Mouse (Mus musculus) frontal cortex, postnatal 10 days (tissue): Measurements from ENCODE around the gene Tead2.

Experiments used
- DNase-seq, 2 experiments: peaks; one replicate each; pipeline ENCODE4 v3.0.0; 2022; ENCODE audit warnings: low spot score in 2 of 2, mixed read lengths in 1 of 2

Tead2 gene

GRCm38 (mm10) chr7:45257063-45257840 is 41.7 kb downstream of the Tead2 start:
- no peak for DNase-seq

- no peak for DNase-seq
Measured at GRCm38 (mm10) chr7:45259281-45259680, 43.7 kb downstream of the Tead2 start.

DNA sequence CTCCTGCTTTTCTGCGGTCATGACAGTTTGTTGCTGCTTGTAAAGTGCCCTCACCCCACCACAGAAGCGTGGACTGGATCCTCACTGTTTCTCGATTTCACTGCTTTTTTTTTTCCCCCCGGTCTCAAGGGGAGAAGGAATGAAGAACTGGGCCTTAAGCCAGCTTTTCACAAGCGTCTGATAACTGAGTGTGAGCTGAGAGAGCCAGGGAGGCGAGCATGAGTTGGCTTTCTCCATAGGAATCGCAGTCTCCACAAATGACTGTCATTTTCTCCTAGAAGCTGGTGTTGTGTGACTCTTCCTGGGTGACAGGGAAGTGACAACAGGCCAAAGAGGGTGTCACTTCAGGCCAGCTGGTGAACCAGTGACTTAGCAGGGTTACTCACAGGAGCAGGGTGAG is 46.7 kb downstream of the Tead2 start:
- DNase-seq, result no peak

GRCm38 (mm10) chr7:45263006-45263607 is 47.6 kb downstream of the Tead2 start:
- no peak for DNase-seq

- no peak for DNase-seq
Measured at GRCm38 (mm10) chr7:45264348-45264747, 48.8 kb downstream of the Tead2 start.

DNA sequence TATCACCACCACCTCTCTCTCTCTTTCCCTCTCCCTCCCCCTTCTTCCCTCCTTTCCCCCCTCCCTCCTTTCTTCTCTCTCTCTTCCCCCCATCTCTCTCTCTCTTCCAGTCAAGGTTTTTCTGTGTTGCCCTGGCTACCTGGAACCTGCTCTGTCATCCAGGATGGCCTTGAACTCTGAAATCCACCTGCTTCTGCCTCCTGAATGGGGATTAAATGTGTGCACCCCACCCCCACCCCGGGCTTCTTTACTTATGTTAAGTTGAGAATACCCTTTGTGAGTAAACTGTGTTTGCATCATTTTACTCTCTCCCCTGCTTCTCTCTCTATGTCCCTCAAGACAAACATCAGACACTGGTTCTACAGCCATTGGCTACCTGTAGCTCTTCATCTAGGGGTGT is 50.0 kb downstream of the Tead2 start:
- DNase-seq, result no peak

- DNase-seq, result no peak
Measured at GRCm38 (mm10) chr7:45272786-45273412, 57.3 kb downstream of the Tead2 start.

- DNase-seq, result no peak
Measured at GRCm38 (mm10) chr7:45273672-45274071, 58.1 kb downstream of the Tead2 start.

DNA sequence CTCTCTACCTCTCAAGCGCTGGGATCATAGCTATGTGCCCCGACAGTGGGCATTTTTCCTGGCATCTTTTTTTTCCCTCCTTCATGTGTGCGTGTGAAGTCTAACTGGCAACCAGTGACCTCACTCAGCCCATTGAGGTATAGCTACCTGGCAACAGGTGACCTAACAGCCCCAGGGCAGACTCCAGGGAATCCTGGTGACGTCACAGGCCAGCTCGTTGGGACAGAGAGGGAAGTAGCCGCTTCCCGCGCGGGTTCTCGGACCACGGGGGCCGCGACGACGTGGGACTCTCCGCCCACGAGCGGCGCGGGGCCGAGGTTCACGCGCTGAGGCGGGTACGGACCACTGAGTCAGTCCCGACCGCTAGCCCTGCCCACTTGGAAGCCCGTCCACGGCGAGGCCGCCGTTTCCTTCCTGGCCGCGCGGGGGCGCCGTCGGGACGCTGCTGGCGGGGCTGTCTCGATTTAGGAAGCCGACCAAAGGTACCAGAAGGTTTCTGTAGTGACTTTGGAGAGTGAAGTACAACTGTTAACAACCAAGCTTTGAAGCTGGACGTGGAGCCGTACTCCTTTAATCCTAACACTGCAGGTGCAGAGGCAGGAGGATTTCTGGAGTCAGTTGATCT is 61.7 kb downstream of the Tead2 start, which contains the start of gene Slc6a21:
Slc6a21 (plus strand) TSS at position 378 of the 625 bp plus-strand sequence.
- peak; percentile 34 to 63 for DNase-seq
